Mouse (Mus musculus) heart, adult 2 months (tissue): ENCODE measurements around the gene Tmc8. TPM values are rescaled to one million over a fixed set of nuclear protein-coding genes. Genes with fewer than 3 reads are reported as not detected.
A peak's percentile ranks its signal among the peaks of the same experiment; 100 is the strongest.

Source experiments
- DNase-seq, 2 experiments: peaks; one replicate each; pipeline ENCODE4 v3.0.0; 2021
- H3K27ac ChIP-seq: fragments of 200-600 bp; 2 replicates; pipeline ENCODE4 v1.8.1; 2022
- H3K27me3 ChIP-seq: fragments of 200-500 bp; 2 replicates; pipeline ENCODE4 v1.6.1; 2012; ENCODE audit warnings: mild to moderate bottlenecking, low read length, inconsistent platforms, mixed read lengths; ENCODE audit not compliant: control insufficient read depth, insufficient read depth
- H3K36me3 ChIP-seq: fragments of 200-500 bp; 2 replicates; pipeline ENCODE4 v1.6.1; 2012; ENCODE audit warnings: low read length, inconsistent platforms; ENCODE audit not compliant: control insufficient read depth, insufficient read depth
- H3K4me1 ChIP-seq: fragments of 200-500 bp; 2 replicates; pipeline ENCODE4 v1.6.1; 2011; ENCODE audit warnings: low read length; ENCODE audit not compliant: control insufficient read depth, insufficient read depth
- H3K4me3 ChIP-seq: fragments of 200-600 bp; 2 replicates; pipeline ENCODE4 v1.8.1; 2022
- H3K79me2 ChIP-seq: fragments of 200-500 bp; replicated peaks from 2 replicates; pipeline ENCODE4 v1.6.1; 2012; ENCODE audit warnings: mild to moderate bottlenecking, inconsistent platforms, low read length, moderate library complexity, mixed read lengths; ENCODE audit not compliant: control insufficient read depth, insufficient read depth
- H3K9ac ChIP-seq: fragments of 200-500 bp; 2 replicates; pipeline ENCODE4 v1.6.1; 2012; ENCODE audit warnings: low read depth, mild to moderate bottlenecking, control low read depth, inconsistent platforms, low read length, mixed read lengths
- CTCF ChIP-seq: fragments of 200-600 bp; IDR thresholded peaks from 2 replicates; pipeline ENCODE4 v1.8.1; 2022; ENCODE audit warnings: antibody characterized with exemption, mild to moderate bottlenecking, moderate library complexity
- EP300 ChIP-seq: fragments of 200-500 bp; IDR thresholded peaks from 2 replicates; pipeline ENCODE4 v1.6.1; 2011; ENCODE audit warnings: low read depth, low read length, control low read depth; ENCODE audit not compliant: insufficient read depth
- POLR2A ChIP-seq: fragments of 200-500 bp; IDR thresholded peaks from 2 replicates; pipeline ENCODE4 v1.6.1; 2011; ENCODE audit warnings: mild to moderate bottlenecking, low read depth, low read length, control low read depth; ENCODE audit not compliant: insufficient read depth
- WGBS: fragments of 180-500 bp; shearing (Covaris S2); methylation state at CpG from one replicate; pipeline ENCODE4 v1.1.7; 2018; 5-methylcytosine and 5-hydroxymethylcytosine counted together
- intact Hi-C: fragments of 180-260 bp; cut with DNase I; formaldehyde crosslinking; loops from one replicate; pipeline ENCODE4 v1.15.1; 2025
- polyA plus RNA-seq: library from polyadenylated mRNA; depleted of rRNA; stranded (reverse); fragments of >200 nt; gene quantifications from 2 replicates; pipeline ENCODE4 v1.2.3, GENCODE M21; 2012
- total RNA-seq, 2 experiments: library from RNA; stranded (reverse); gene quantifications; 2 replicates each; pipeline ENCODE4 v1.2.3; 2021

Gene Tmc8
- total and polyA plus RNA-seq, 3 experiments: 3.3 to 9.5 (median 3.7) TPM

DNA sequence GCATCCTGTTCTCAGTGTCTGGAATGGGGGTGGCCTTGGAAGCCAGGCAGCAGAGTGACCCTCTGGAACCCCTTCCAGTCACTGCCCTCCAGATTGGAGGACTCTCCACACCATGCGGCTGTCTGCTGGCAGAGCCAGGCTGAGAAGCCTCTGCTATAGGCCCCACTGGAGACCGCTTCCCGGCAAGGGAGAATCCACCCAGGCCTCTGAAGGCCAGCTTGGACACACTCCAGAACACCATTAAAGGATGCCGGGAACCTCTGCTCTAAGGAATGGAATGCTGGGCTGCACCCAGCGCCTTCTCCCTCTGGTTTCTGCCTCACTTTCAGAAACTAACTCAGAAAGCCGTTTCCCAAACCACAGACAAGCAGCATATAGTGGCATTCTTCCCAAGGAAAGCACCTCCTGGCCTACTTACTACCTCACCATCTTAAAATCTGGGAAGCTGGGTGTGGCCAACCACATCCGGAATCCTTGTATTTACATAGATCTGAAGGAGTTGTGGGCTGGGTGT lies 40.9 kb downstream of the Tmc8 start:
- Histone ChIP-seq H3K36me3 (peaks cover 2% of the 10 kb centered on the region; the same call in 1 of the 2 replicates), H3K9ac (no peak overlapping the region), H3K4me3 (no peak overlapping the region), H3K27me3 (no peaks in the 10 kb centered on the region), H3K4me1 (peaks cover 23% of the 10 kb centered on the region), H3K79me2 (no peaks in the 10 kb centered on the region), H3K27ac (peak overlapping the region; percentile 67)
- WGBS: 14% methylated on average over 7 of the region's 7 CpGs
- intact Hi-C loops: loop anchor here (1.0 to 10.0 kb wide), 2 partner anchors 12 to 588 kb away; no protein-coding TSS in a partner anchor
- peak; percentile 51 to 52 for DNase-seq
- TF ChIP-seq EP300 (no peak), CTCF (no peak), POLR2A (no peak)

DNA sequence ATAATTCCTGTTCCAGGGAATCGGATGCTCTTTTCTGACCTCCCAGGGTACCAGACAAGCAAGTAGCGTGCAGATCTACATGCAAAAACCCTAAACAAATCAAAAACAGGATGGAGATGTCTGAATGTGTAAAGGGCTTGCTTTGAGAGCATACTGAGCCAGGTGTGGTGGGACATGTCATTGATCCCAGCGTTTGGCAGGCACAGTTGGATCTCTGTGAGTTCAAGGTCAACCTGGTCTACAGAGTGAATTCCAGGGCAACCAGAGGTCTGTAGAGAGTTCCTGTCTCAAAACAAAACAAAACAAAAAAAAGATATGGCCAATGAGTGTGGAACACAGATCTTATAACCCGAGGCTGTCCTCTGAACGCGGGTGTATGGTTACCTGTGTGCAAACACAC lies 41.5 kb downstream of the Tmc8 start:
- peak overlapping the region; percentile 67 for H3K27ac ChIP-seq

DNA sequence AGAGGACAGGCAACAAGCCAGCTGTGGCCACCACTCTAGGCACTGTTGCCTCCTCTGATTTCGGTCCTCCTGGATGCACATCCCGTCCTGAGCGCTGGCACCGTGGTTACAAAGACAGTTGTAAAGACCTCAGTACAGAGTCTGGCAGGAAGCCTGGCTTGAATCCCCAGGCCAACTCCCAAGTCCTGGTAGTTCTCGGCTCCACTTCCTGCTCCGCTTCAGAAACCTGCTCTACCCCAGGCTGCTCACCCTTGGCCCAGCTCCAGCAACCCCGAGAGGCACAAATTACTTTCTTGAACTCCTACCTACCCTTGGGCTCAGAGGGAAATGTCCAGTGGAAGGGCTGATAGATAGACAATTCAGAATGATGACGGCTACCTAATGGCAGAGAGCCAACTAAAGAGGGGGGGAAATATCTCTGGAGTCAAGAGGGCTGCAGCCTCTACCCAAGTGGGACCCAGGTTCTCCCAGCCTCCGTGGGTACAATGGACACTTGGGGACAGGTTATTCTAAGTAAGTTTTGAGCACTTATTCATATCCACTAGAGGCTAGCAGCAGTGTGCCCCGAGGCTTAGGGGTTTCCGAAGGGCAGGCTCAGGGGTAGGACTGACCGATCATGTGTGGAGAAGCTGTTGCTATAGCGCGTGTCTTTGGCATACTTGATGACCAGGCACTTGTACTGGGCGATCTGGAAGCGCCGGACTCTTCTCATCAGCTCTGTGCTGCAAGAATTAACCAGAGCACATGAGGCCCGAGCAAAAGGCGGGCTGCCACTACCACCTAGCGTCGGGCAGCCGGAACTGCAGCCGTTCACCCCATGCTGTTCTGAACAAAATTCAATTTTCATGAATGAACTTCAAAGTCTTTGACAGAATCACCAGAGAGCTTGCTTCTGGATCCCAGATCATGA lies 42.4 kb downstream of the Tmc8 start:
- peak overlapping the region; percentile 25 for H3K9ac ChIP-seq
- intact Hi-C loops: loop anchor here (1.0 to 10.0 kb wide), 6 partner anchors 34 to 590 kb away; partner anchors contain the start of genes Tmc6 and Tmc8
- peak overlapping the region; percentile 17; the same call in 1 of the 2 replicates for H3K4me3 ChIP-seq
- peaks cover 35% of the 10 kb centered on the region for H3K4me1 ChIP-seq
- DNase-seq: peak; percentile 85 to 86
- no peaks in the 10 kb centered on the region for H3K27me3 ChIP-seq
- WGBS: under 1% methylated on average over 23 of the region's 23 CpGs
- peak overlapping the region; percentile 67 for H3K27ac ChIP-seq
- H3K79me2 ChIP-seq: no peaks in the 10 kb centered on the region
- peak; percentile 96 for TF ChIP-seq EP300
- 0 out of 2 replicates have a peak, but pooled peaks have one; percentile 23 for TF ChIP-seq POLR2A
- TF ChIP-seq CTCF: peak; percentile 96
- H3K36me3 ChIP-seq: peaks cover 2% of the 10 kb centered on the region; the same call in 1 of the 2 replicates

More for the DNA sequence above, 41.5 kb downstream of the Tmc8 start:
- Histone ChIP-seq H3K36me3 (peaks cover 2% of the 10 kb centered on the region; the same call in 1 of the 2 replicates), H3K79me2 (no peaks in the 10 kb centered on the region), H3K4me3 (no peak overlapping the region), H3K27me3 (no peaks in the 10 kb centered on the region), H3K9ac (no peak overlapping the region), H3K4me1 (peaks cover 29% of the 10 kb centered on the region)
- DNase-seq: peak in 1 of 2 experiments; percentile 19
- no peak for TF ChIP-seq POLR2A
- no peak for TF ChIP-seq CTCF
- no peak for TF ChIP-seq EP300
- intact Hi-C loops: loop anchor here (1.0 to 10.0 kb wide), 2 partner anchors 13 to 589 kb away; no protein-coding TSS in a partner anchor
- 75% methylated on average over 6 of the region's 6 CpGs for WGBS

DNA sequence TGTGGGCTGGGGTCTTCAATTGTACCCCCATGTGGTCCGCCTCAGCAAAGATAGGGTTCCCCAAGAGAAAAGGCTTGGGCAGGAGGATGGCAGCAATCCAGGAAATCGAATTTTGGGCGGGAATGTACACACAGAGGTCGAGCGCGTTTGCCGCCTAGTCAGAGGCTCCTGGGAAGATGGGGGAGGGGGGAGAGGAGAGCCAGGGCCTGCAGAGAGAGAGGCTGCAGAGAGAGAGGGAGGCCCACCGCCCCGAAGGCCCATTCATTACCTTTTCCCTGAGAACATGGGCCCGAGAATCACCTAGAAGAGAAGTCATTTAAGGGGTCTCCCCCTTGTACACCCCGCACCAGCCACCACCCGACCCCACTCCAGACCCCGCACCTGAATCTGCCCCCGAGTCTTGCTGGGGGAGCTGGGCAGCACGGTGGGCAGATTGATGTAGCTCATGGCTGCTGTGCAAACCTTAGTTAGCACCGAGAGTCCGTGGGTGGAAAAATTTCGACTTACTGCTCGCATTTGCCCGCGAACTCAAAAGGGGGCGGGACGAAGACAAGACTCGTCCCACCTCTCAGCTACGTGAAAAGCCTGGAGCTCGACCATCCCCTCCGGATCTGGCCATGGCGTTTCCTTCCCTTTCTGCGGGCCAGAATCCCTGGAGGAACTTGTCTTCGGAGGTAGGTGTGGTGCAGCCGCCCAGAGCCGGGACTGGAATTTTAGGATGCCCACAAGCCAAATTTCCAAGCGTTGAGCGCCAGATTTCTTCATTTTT lies 43.6 kb downstream of the Tmc8 start, which contains the start of the genes Afmid and Tk1:
TSS of gene Afmid (plus strand) at position 592 of the 769 bp plus-strand sequence.
TSS of gene Tk1 (minus strand) at position 760 of the 769 bp plus-strand sequence.
- Histone ChIP-seq H3K9ac (peak within 1 kb of the TSS; percentile 11; the same call in 1 of the 2 replicates), H3K4me1 (peaks cover 39% of the 10 kb centered on the region), H3K36me3 (peaks cover 2% of the 10 kb centered on the region; the same call in 1 of the 2 replicates), H3K27me3 (no peaks in the 10 kb centered on the region), H3K4me3 (peak within 1 kb of the TSS; percentile 27), H3K27ac (peak within 1 kb of the TSS; percentile 53; the same call in 1 of the 2 replicates), H3K79me2 (no peaks in the 10 kb centered on the region)
- intact Hi-C loops: loop anchor here (2.0 to 10.0 kb wide), 4 partner anchors 43 to 591 kb away; partner anchors contain the start of genes Tmc6 and Tmc8
- TF ChIP-seq POLR2A (no peak), EP300 (peak; percentile 54; the same call in 1 of the 2 replicates)
- WGBS: 2% methylated on average over 34 of the region's 34 CpGs
- DNase-seq: peak; percentile 72 to 78

DNA sequence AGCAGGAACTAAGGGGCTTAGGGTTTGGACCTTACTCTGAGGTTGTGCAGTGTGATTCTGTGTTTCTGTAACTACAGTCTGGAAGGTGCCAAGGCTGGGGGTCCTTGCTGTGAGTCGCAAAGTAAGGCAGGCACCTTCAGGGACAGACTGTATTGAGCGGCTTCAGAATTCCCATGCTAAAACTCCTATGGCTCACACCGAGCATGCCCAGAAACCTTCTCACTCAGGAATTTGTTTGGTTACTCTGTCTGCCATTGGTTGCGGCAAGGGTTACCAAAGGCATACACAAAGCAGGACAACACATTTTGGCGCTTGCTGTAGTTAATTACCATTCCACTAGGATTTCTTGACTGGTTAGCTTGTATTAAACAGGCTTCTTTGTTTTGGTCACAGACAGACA lies 44.3 kb downstream of the Tmc8 start:
- peak overlapping the region; percentile 53; the same call in 1 of the 2 replicates for H3K27ac ChIP-seq
- 31% methylated on average over 5 of the region's 5 CpGs for WGBS
- peaks cover 2% of the 10 kb centered on the region; the same call in 1 of the 2 replicates for H3K36me3 ChIP-seq
- no peak for TF ChIP-seq EP300
- TF ChIP-seq CTCF: no peak
- no peak for TF ChIP-seq POLR2A
- DNase-seq: no peak
- no peaks in the 10 kb centered on the region for H3K27me3 ChIP-seq
- H3K79me2 ChIP-seq: no peaks in the 10 kb centered on the region
- intact Hi-C loops: loop anchor here (10.0 kb wide), 1 partner anchor 591 kb away; no protein-coding TSS in a partner anchor
- no peak overlapping the region for H3K9ac ChIP-seq
- peaks cover 39% of the 10 kb centered on the region for H3K4me1 ChIP-seq
- H3K4me3 ChIP-seq: peak overlapping the region; percentile 27
